Mouse (Mus musculus): ENCODE data around the gene Ralgapa1. TPM values are rescaled to one million over a fixed set of nuclear protein-coding genes. Genes with fewer than 3 reads are reported as not detected.

The Ralgapa1 gene
- polyA plus RNA-seq, 1 experiment = 17.4 TPM

- no peak for TF ChIP-seq GATA1 (IDR thresholded peaks at IDR 0.05; ENCODE audit: low read length)
These were observed 250.3 kb downstream of the Ralgapa1 start for GRCm38 (mm10) chr12:55570646-55571045.

- TF ChIP-seq GATA1 (IDR thresholded peaks at IDR 0.05; ENCODE audit: low read length) = no peak
These were observed 251.3 kb downstream of the Ralgapa1 start for GRCm38 (mm10) chr12:55569676-55570075.

- TF ChIP-seq GATA1 (IDR thresholded peaks at IDR 0.05; ENCODE audit: low read length) = no peak
These were observed 252.5 kb downstream of the Ralgapa1 start for GRCm38 (mm10) chr12:55568466-55568865.

GRCm38 (mm10) chr12:55566837-55567236 is 254.1 kb downstream of the Ralgapa1 start:
- no peak for TF ChIP-seq GATA1 (IDR thresholded peaks at IDR 0.05; ENCODE audit: low read length)

GRCm38 (mm10) chr12:55565867-55566266 is 255.1 kb downstream of the Ralgapa1 start:
- TF ChIP-seq GATA1 (IDR thresholded peaks at IDR 0.05; ENCODE audit: low read length) = no peak

GRCm38 (mm10) chr12:55565206-55565605 is 255.8 kb downstream of the Ralgapa1 start, which contains the start of gene Aldoart2:
Gene Aldoart2, plus strand, starts transcription at chr12:55565239.
- TF ChIP-seq GATA1 (IDR thresholded peaks at IDR 0.05; ENCODE audit: low read length) = no peak

- no peak for TF ChIP-seq GATA1 (IDR thresholded peaks at IDR 0.05; ENCODE audit: low read length)
These were observed 256.6 kb downstream of the Ralgapa1 start for GRCm38 (mm10) chr12:55564187-55564963.

GRCm38 (mm10) chr12:55563742-55564141 is 257.2 kb downstream of the Ralgapa1 start:
- no peak for TF ChIP-seq GATA1 (IDR thresholded peaks at IDR 0.05; ENCODE audit: low read length)

GRCm38 (mm10) chr12:55560025-55560690 is 260.8 kb downstream of the Ralgapa1 start:
- TF ChIP-seq GATA1 (IDR thresholded peaks at IDR 0.05; ENCODE audit: low read length) = no peak

- TF ChIP-seq GATA1 (IDR thresholded peaks at IDR 0.05; ENCODE audit: low read length) = no peak
These were observed 261.6 kb downstream of the Ralgapa1 start for GRCm38 (mm10) chr12:55559184-55559855.

- no peak for TF ChIP-seq GATA1 (IDR thresholded peaks at IDR 0.05; ENCODE audit: low read length)
These were observed 263.1 kb downstream of the Ralgapa1 start for GRCm38 (mm10) chr12:55557866-55558265.

Other genes with a start within 250 kb of the Ralgapa1 start
- gene Insm2, start 221.7 kb downstream of the Ralgapa1 start, polyA plus RNA-seq (2012) = not detected in 2 replicates
- 55.6 and 82.1 TPM in 2 replicates for gene Brms1l, start 15.2 kb upstream of the Ralgapa1 start, polyA plus RNA-seq (2012)

Measured in G1E-ER4 (cell line).